Mouse (Mus musculus) ES-Bruce4 (cell line): ENCODE results near the gene Car4. TPM values are rescaled to one million over a fixed set of nuclear protein-coding genes. Genes with fewer than 3 reads are reported as not detected.

Source experiments
- H3K27ac ChIP-seq: 2 replicates; pipeline ENCODE4 v1.5.1; 2012; ENCODE audit warnings: low read length, inconsistent platforms; ENCODE audit not compliant: insufficient read depth
- H3K27me3 ChIP-seq: 2 replicates; pipeline ENCODE4 v1.6.1; 2012; ENCODE audit warnings: mild to moderate bottlenecking, low read length, inconsistent platforms; ENCODE audit not compliant: control insufficient read depth, poor library complexity, insufficient read depth, severe bottlenecking
- H3K36me3 ChIP-seq: 2 replicates; pipeline ENCODE4 v1.6.1; 2012; ENCODE audit warnings: inconsistent platforms, mild to moderate bottlenecking, low read length, moderate library complexity; ENCODE audit not compliant: control insufficient read depth, poor library complexity, insufficient read depth, severe bottlenecking
- H3K4me1 ChIP-seq: one replicate; pipeline ENCODE4 v1.8.1; 2011; ENCODE audit warnings: low read length; ENCODE audit not compliant: control insufficient read depth, insufficient read depth
- H3K4me3 ChIP-seq: 2 replicates; pipeline ENCODE4 v1.5.1; 2011; ENCODE audit warnings: low read depth, mild to moderate bottlenecking, low read length
- H3K9ac ChIP-seq: 2 replicates; pipeline ENCODE4 v1.6.1; 2012; ENCODE audit warnings: low read depth, mild to moderate bottlenecking, inconsistent platforms; ENCODE audit not compliant: poor library complexity, severe bottlenecking
- H3K9me3 ChIP-seq: replicated peaks from 2 replicates; pipeline ENCODE4 v1.6.1; 2012; ENCODE audit warnings: mild to moderate bottlenecking, low read length, inconsistent platforms; ENCODE audit not compliant: control insufficient read depth, poor library complexity, insufficient read depth, severe bottlenecking
- CTCF ChIP-seq: IDR thresholded peaks from one replicate; pipeline ENCODE4 v1.8.1; 2011; ENCODE audit warnings: low read depth, low read length
- EP300 ChIP-seq: IDR thresholded peaks from 2 replicates; pipeline ENCODE4 v1.6.1; 2011; ENCODE audit warnings: low read depth, low read length; ENCODE audit not compliant: insufficient read depth
- POLR2A ChIP-seq: IDR thresholded peaks from one replicate; pipeline ENCODE4 v1.8.1; 2011; ENCODE audit warnings: low read length; ENCODE audit not compliant: insufficient read depth
- polyA plus RNA-seq: library from polyadenylated mRNA; stranded (reverse); fragments of >200 nt; gene quantifications from 2 replicates; pipeline ENCODE4 v1.2.4, GENCODE M21; 2011; ENCODE audit warnings: low read depth; ENCODE audit not compliant: missing spikeins, insufficient read depth, insufficient read length

Car4 gene
- polyA plus RNA-seq, 1 experiment, result 277 TPM

DNA sequence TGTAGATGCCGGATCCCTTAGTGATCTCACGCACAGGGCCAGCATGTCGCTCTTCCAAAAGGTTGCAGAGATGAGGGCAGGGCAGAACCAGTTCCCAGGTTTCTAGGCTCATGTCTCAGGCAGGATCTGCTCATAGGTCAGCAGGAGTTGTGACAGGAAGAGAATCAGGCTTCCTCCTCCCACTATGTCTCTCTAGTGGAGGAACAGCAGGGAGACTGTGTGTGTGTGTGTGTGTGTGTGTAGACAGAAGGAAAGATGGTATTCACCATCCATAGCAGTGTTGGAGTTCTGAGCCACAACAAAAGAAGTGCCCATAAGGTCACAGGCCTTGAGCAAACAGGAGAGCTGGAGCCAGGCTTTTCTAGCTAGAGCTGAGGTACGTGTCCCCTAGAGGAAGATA is 9.1 kb downstream of the Car4 start:
- Histone ChIP-seq H3K9me3 (no peaks in the 10 kb centered on the region), H3K4me3 (no peak overlapping the region), H3K27me3 (no peaks in the 10 kb centered on the region), H3K4me1 (peaks cover 3% of the 10 kb centered on the region), H3K27ac (no peak overlapping the region), H3K36me3 (no peaks in the 10 kb centered on the region), H3K9ac (no peak overlapping the region)
- TF ChIP-seq CTCF, result no peak
- TF ChIP-seq POLR2A, result no peak
- no peak for TF ChIP-seq EP300

DNA sequence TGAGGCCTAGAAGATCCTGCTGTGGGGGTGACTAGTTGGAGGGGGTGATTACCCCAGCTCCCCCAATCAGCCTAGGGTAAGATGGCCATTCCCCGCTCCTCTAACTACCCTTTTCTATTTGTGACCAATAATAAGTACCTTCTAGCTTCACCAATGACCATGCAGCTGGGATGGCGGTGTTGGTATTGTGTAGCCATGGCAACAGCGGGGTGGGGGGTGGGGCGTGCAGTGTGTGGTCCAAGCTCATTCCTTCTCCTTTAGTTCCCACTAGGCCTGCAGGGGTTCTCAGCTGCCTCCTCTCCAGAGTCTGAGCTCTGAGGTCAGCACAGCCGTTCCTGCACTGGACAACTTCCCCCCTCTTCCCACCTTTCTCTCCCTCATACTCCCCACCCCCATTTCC is 9.5 kb downstream of the Car4 start:
- H3K4me3 ChIP-seq, result no peak overlapping the region

DNA sequence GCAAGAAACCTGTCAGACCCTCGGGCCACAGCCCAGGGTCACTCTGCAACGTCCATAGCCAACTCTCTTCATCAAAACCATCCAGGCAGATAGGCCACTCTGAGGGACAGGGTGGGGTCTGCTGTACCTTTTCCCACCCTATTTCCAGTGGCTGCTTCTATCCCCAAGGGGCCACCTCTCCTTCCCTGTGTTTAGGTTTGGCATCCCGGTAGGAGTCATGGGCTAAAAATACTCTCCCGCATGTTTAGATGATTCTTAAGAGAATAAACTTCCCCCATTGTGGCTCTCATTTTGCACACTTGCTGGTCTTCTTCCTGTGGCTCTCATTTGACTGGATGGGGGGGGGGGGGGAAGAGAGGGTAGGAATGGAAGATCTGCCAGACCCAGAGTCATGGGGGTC is 10.7 kb downstream of the Car4 start:
- Histone ChIP-seq H3K36me3 (no peaks in the 10 kb centered on the region), H3K9ac (no peak overlapping the region), H3K4me1 (peaks cover 3% of the 10 kb centered on the region), H3K4me3 (no peak overlapping the region), H3K27me3 (no peaks in the 10 kb centered on the region), H3K27ac (no peak overlapping the region), H3K9me3 (no peaks in the 10 kb centered on the region)
- TF ChIP-seq POLR2A (no peak), CTCF (no peak), EP300 (no peak)

More for the DNA sequence above, 9.5 kb downstream of the Car4 start:
- no peak overlapping the region for H3K27ac ChIP-seq
- H3K9ac ChIP-seq, result no peak overlapping the region
- H3K36me3 ChIP-seq, result no peaks in the 10 kb centered on the region
- peaks cover 3% of the 10 kb centered on the region for H3K4me1 ChIP-seq
- H3K27me3 ChIP-seq, result no peaks in the 10 kb centered on the region
- no peaks in the 10 kb centered on the region for H3K9me3 ChIP-seq
- no peak for TF ChIP-seq POLR2A

DNA sequence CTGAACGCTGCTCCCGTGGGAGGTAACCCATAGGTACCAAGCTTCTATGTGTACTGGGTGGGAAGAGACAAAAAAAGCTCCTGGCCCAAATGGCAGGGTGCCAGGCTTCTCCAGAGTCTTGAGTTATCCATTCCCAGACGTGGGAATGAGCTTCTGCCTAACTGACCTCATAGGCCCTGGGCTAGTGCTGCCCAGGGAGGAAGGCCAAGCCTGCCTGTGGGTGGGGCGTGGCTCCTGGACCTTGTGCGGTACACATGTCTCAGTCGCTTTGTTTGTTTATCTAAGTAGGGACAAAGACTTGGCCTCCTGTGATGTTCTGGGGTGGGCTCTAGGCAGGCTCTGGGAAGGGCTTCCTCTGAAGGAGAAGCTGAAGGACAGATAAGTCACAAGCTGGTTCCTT is 11.2 kb downstream of the Car4 start:
- Histone ChIP-seq H3K9me3 (no peaks in the 10 kb centered on the region), H3K36me3 (no peaks in the 10 kb centered on the region), H3K27me3 (no peaks in the 10 kb centered on the region), H3K4me3 (no peak overlapping the region), H3K9ac (no peak overlapping the region), H3K4me1 (peaks cover 3% of the 10 kb centered on the region), H3K27ac (no peak overlapping the region)
- TF ChIP-seq EP300, result no peak
- TF ChIP-seq POLR2A, result no peak
- TF ChIP-seq CTCF, result no peak

DNA sequence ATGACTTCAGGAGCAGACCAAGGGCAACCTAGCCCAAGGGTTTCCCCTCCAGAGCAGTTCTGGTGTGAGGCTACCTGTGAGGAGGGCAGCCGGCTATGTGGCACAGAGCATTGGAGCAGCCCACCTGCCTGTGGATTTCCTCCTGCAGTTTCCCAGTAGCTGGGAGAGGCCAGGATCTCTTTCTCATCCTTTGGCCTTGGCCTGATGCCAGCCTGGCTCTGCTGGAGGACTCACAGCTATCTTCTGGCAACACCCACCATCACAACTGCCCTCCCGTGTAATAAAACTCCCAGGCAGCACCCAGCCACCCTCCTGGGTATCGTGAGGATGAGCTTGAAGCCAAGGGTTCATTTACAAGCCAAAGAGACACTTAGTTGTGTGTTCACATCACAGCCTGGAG is 14.5 kb downstream of the Car4 start:
- no peaks in the 10 kb centered on the region for H3K9me3 ChIP-seq
- H3K4me3 ChIP-seq, result no peak overlapping the region
- H3K27ac ChIP-seq, result no peak overlapping the region
- TF ChIP-seq POLR2A (no peak), CTCF (no peak), EP300 (no peak)
- H3K4me1 ChIP-seq, result peaks cover 3% of the 10 kb centered on the region
- no peaks in the 10 kb centered on the region for H3K36me3 ChIP-seq
- H3K9ac ChIP-seq, result no peak overlapping the region
- no peaks in the 10 kb centered on the region for H3K27me3 ChIP-seq

DNA sequence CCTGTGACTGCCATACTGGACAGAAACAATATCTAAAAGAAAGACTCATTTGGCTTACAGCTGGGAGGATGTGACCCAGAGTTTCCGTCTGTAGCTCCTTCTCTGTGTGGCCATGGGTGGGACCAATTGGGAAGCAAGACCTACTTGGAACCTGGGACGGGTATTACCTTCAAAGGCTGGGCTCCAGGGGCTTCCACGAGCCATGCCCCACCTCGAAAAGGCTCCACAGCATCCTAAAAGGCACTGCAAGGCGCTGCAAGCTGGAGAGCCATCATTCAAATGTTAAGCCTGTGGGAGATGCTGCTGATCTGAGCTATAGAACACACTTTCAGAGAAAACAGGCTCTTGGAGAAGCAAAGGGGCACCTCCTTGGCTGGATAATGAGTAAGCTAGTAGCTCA is 16.1 kb downstream of the Car4 start:
- no peak for TF ChIP-seq CTCF
- no peak for TF ChIP-seq EP300
- no peak for TF ChIP-seq POLR2A
- H3K27ac ChIP-seq, result no peak overlapping the region

More for the DNA sequence above, 16.1 kb downstream of the Car4 start:
- H3K27me3 ChIP-seq, result no peaks in the 10 kb centered on the region
- no peak overlapping the region for H3K4me3 ChIP-seq
- no peak overlapping the region for H3K9ac ChIP-seq
- no peaks in the 10 kb centered on the region for H3K36me3 ChIP-seq
- peaks cover 3% of the 10 kb centered on the region for H3K4me1 ChIP-seq
- no peaks in the 10 kb centered on the region for H3K9me3 ChIP-seq
